Mouse (Mus musculus) heart, adult 2 months (tissue): ENCODE measurements around the gene Hdac4.

Experiments
- CTCF ChIP-seq: fragments of 200-600 bp; IDR thresholded peaks from 2 replicates; pipeline ENCODE4 v1.8.1; 2022; ENCODE audit warnings: antibody characterized with exemption, mild to moderate bottlenecking, moderate library complexity
- EP300 ChIP-seq: fragments of 200-500 bp; IDR thresholded peaks from 2 replicates; pipeline ENCODE4 v1.6.1; 2011; ENCODE audit warnings: low read depth, low read length, control low read depth; ENCODE audit not compliant: insufficient read depth
- POLR2A ChIP-seq: fragments of 200-500 bp; IDR thresholded peaks from 2 replicates; pipeline ENCODE4 v1.6.1; 2011; ENCODE audit warnings: mild to moderate bottlenecking, low read depth, low read length, control low read depth; ENCODE audit not compliant: insufficient read depth

DNA sequence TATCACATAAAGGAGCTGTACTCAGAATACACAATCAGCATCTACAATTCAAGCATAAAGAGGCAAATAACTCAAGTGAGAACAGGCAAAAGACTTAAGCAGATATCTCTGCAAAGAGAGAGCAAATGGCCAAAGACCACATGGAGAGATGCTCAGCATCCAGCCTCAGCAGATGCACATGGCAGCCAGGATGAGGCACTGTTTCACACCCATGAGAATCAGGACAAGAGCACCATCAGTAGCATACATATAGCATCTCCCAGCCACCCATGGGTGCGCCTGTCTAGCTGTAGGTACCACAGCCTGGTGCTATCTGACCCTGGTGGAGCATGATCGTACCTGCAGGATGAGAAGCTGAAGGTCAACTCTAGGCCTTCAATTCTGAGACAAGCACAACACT, 110.8 kb downstream of the Hdac4 start:
- TF ChIP-seq POLR2A (no peak), CTCF (0 out of 2 replicates have a peak, but pooled peaks have one; percentile 11), EP300 (no peak)
